Mouse (Mus musculus) telencephalon, adult 2 months (tissue): ENCODE results near the gene Cby3.
"Not testable (repeated sequence)": the region's sequence is repeated elsewhere in the genome, so short reads cannot be mapped to it uniquely, and the experiment has no call there.

Experiments used
- DNase-seq: peaks from one replicate; pipeline ENCODE4 v3.0.0-alpha.2; 2011; ENCODE audit warnings: low read depth, low spot score

The Cby3 gene

DNA sequence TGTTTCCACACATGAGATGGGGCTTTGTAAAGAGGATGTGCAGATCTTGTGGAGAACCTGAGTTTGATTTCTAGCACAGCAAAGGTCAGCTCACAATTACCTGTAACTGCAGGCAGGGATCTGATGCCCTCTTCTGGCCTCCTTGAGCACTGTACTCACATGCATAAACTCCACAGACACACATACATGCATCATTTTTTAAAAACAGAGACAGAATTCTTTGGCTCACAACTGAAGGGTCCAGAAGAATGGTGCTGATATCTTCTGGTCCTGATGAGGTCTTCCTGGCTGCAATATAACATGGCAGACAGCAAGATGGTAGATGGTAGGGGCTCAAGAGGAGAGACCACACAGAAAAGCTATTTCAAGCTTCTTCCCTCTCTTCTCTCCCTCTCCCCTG is at the start of gene Cby3:
Cby3 (plus strand) TSS at position 301 of the 400 bp plus-strand sequence.
- no peak for DNase-seq

GRCm38 (mm10) chr11:50312803-50313202 is 41.5 kb upstream of the Cby3 start:
- DNase-seq: no peak

DNA sequence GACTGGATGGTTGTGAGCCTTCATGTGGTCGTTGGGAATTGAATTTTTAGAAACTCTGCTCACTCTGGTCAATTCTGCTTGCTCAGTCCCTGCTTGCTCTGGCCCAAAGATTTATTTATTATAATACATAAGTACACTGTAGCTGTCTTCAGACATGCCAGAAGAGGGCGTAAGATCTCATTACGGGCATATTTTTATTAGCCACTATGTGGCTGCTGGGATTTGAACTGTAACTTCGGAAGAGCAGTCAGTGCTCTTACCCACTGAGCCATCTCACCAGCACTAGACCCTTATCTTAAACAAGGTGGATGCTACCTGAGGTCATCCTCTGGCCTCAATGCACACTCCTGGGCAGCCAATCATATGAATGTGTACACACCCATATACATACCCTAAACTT is 34.9 kb upstream of the Cby3 start:
- not testable (repeated sequence) for DNase-seq

DNA sequence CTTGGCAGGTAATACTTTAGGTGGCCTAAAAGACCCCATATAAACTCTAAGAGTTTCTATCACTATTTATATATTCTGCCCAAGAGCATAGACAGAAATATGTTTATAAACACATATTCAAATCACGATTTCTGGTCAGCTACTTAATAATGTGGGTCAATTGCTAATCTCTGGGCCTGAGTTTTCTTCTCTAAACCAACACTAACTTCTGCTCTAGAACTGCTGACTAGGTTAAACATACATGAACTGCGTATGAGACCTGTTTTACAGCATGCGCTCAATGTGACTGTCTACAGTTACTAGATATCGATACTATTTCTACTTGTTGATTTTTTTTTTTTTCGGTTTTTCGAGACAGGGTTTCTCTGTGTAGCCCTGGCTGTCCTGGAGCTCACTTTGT is 33.0 kb upstream of the Cby3 start:
- no peak for DNase-seq

DNA sequence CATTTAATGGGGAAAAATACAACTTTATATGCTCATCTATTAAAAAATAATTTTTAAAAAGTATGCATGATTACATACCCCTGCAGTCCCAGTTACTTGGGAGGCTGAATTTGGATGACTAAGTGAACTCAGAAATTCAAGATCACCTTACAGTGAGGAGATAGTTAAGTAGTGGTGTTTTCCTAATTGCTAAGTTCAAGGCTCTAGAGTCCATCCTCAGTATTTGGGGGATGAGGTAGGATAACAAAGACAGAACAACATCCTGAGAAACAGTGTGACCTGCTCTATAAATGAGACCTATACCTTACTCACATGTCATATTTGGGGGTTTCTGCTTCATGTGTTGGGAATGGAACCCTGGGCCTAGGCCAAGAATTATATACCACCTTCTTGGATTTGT is 31.9 kb upstream of the Cby3 start:
- no peak for DNase-seq

DNA sequence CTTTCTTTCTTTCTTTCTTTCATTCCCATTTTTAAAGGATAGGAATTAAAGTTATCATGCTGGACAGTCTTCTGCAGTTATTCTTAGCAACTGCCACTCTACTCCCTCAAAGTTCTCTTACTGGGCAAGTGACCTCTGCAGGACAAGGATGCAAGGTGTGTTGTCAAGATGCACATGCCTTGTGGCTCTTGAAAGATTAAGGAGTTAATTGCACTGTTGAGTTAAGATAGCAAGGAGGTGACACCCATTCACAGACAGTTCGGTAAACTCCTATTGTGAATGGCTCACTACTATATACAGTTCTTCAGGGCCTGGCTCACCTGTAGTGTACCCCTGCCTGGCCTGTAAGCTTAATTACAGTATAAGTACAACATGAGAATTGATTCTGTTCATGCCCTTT is 30.4 kb upstream of the Cby3 start:
- DNase-seq: no peak

DNA sequence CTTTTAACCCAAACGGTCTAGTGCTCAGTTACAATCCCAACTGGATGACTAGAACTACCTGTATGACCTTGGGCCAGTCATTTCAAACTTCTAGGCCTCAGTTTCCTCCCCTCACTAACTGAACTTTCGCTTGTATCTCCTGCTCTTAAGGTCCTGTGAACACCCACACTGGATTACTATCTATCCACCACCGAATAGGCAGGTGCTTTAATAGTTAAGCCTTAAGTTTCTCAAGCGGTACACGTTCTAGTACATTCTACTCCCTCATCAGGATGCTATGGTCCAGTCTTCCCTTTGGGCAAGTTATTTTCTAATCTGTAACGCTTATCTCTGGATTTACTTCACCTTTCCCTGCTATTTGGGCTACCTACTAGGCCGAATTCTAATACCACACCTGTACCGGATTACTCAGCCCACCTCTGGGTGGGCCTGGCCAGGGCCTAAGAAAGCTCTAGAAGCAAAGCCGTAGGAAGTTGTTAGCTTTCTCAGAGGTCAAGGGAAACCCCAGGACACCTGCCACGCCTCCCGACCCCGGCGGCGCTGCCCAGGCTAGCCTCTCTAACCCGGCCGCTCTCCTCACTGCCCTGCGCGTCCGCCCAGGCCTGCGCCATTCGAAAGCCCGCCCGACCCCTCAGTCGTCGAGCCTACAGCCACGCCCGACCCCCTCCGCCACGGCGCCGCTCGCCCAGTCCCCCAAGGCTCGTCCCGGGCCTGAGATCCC is 29.4 kb upstream of the Cby3 start:
- no peak for DNase-seq

GRCm38 (mm10) chr11:50325496-50326301 is 28.6 kb upstream of the Cby3 start, which contains the start of gene Canx:
Canx (minus strand) TSS chr11:50325673.
- DNase-seq: peak; percentile 99

DNA sequence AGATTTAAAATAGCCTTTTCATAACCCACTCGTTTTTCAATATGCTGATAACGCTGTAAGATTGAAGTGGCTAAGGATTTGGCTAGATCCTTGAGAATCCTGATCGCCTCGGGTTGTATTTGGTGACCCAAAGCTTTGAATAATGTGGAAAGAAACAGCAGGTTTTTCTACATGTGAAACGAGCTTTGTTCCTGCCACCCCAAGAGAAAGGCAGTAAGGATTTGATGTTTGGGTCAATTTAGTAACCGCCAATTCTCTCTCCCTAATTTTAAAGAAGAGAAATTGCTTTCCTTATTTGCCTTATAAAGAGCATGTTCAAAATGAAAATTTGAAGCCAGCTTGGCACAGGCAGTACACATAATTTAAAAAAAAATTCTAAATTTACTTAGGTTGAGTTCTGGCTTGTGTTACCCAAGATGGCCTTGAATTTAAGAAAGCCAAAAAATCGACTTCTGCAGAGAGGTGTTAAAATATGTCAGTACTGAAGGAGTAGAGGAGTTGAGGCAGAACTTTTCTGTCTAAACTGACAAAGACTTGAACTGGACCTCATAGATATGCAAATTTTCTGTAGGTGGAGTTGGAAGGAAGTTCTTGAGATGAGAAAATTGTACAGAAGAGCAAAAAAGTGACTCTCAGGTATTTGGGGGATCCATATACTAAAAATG is 27.8 kb upstream of the Cby3 start:
- peak; percentile 32 for DNase-seq

DNA sequence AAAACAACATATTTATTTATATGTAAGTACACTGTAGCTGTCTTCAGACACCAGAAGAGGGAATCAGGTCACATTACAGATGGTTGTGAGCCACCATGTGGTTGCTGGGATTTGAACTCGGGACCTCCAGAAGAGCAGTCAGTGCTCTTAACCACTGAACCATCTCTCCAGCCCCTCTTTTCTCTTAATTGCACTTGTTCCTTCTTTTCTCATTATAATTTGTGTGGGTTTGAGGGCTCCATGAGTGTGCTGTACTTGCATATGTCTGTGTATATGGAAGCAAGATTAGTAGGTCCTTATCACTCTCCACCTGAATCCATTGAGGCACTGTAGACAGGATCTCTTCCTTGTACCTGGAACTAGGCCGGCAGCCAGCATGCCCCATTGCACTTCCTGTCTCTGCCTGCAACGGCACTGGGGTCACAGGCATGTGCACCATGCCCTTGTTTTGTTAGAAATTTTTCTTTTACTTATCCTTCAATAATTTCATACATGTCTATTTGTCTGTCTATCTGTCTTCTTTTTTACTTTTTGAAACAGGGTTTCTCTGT is 26.1 kb upstream of the Cby3 start:
- no peak for DNase-seq

- DNase-seq: no peak
Measured at GRCm38 (mm10) chr11:50329378-50329777, 24.9 kb upstream of the Cby3 start.

- no peak for DNase-seq
Measured at GRCm38 (mm10) chr11:50333181-50333580, 21.1 kb upstream of the Cby3 start.

DNA sequence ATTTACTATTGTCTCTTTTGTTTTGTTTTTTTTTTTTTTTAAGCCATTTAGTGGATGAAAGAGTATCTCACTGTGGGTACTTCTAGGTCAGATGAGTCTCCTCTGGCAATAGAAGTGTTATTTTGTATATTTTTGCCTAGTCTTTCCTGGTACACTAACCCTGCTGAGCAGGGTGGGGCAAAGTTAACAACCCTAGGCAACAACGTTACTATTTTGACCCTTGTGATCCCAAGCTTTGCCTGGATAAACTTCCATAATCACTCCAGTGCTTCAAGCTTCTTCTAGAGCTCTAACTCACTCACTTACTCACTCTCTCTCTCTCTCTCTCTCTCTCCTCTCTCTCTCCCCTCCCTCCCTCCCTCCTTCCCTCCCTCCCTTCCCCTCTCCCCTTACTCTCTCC is 18.1 kb upstream of the Cby3 start:
- no peak for DNase-seq

DNA sequence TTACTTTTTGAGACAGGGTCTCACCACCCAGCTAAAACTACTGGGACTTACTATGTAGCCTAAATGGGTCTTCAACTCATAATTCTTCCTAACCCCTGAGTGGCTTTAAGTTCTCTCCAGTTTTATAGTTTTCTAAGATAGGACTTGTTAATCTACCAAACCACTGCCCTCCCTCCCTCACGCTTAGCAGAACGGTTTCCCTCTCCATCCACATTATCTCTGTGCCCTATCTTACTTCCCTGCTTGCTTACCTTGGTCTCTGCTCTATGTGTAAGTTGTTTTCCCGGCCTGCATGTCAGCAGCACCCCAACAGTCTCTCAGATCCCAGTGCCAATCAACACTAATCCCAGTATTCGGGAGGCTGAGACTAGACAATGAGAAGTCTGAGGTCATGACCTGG is 17.4 kb upstream of the Cby3 start:
- DNase-seq: no peak

DNA sequence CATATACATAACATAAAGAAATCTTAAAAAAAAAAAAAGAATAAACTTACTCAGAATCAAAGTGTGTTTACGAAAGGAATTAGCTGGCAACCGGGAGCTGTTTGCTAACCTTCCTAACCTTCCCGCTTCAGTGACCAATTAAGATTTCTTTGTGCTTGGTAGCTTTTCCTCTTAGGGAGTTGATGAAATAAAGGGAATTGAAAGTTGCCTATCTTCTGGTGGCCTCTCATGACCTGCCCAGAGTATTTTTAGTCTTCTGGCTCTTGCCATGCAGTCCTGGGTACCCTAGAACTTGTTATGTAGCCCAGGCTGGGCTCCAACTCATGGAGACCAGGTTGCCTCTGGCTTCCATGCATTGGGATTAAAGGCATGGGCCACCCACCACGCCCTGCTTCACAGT is 8.8 kb upstream of the Cby3 start:
- no peak for DNase-seq

- no peak for DNase-seq
Measured at GRCm38 (mm10) chr11:50346256-50347032, 7.8 kb upstream of the Cby3 start.

GRCm38 (mm10) chr11:50352177-50352576 is 2.1 kb upstream of the Cby3 start:
- DNase-seq: no peak

DNA sequence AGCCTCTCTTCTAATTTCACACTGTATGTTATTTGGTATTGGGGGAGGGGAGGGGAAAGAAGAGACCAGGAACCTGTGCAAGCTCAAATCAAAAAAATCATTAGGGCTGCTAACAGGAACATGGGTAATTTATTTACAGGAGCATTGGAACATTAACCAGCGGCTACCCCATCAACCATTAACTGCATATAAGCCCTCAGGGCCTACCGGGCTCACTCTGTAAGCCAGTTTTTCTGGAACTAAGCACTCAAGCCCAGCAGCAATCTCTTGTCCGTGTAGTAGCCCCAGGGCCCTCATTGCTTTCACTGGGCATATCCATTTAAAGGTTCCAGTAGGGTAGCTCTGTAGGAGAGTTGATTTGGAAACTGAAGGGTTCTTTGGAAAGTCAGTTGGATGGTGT is 589 bp downstream of the Cby3 start:
- no peak for DNase-seq

GRCm38 (mm10) chr11:50355395-50355794 is 1.1 kb downstream of the Cby3 start:
- no peak for DNase-seq

DNA sequence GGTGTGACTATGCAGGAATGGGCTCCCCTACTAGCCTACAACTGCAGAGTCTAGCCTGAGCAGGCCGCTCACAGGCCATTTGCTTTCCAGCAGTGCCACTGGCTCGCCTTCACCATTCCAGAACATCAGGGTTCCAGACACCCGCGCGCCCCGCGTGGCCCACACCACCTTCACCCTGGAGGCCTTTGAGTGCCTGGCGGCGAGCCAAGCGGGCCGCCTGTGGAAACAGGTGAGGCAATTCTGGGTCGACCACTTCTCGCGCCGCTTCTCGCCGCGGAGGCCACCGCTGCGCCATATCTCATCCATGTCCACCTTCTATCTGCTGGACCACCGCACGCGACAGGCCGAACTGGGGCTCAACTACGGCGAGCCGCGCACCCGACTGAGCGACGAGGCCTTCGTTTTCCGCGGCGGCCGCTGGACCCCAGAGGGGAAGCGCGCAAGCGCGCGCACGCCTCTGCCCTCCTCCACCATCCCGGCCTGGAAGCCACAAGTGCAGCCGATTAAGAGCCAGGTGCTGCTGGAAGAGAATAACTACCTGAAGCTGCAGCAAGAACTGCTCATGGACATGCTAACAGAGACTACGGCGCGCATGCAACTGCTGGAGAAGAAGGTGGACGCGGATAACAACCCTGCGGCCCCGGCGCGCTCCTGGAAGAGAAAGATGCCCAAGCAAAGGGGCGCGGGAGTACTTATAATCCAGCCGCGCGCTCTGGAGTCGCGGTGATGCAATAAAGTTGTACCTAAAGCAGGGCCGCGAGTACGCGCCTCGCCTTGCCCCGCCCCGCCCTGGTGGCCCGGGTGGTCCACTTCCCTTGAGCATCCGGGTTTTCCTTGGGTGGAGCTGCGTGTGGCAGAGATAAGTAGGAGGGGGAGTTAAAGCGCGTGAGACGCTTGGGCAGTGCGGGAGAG is 4.9 kb downstream of the Cby3 start:
- DNase-seq: peak; percentile 64
